Mouse (Mus musculus) layer of hippocampus, postnatal 25 days (tissue): ENCODE data around the gene Atxn2. TPM values are rescaled to one million over a fixed set of nuclear protein-coding genes. Genes with fewer than 3 reads are reported as not detected.
"Not testable (repeated sequence)": the region's sequence is repeated elsewhere in the genome, so short reads cannot be mapped to it uniquely, and the experiment has no call there.

Source experiments
- DNase-seq, 2 experiments: peaks; one replicate each; pipeline ENCODE4 v3.0.0; 2022; ENCODE audit warnings: mixed read lengths in 2 of 2, low spot score in 1 of 2; ENCODE audit errors: extremely low spot score in 1 of 2
- total RNA-seq, 2 experiments: library from RNA; stranded (reverse); gene quantifications; 2 replicates each; pipeline ENCODE4 v1.2.3; 2021

Atxn2 gene
- total RNA-seq, 2 experiments from 2014 or later = 197 to 244 TPM

- DNase-seq = no peak
These were observed 121.4 kb downstream of the Atxn2 start for GRCm38 (mm10) chr5:121832376-121833155.

GRCm38 (mm10) chr5:121833159-121833558, 122.0 kb downstream of the Atxn2 start:
- DNase-seq = no peak

GRCm38 (mm10) chr5:121833572-121834240, 122.6 kb downstream of the Atxn2 start:
- no peak for DNase-seq

- DNase-seq = no peak
These were observed 123.1 kb downstream of the Atxn2 start for GRCm38 (mm10) chr5:121834241-121834606.

GRCm38 (mm10) chr5:121834991-121835747, 124.0 kb downstream of the Atxn2 start:
- DNase-seq = no peak

- DNase-seq = peak in 1 of 2 experiments; percentile 41
These were observed 125.0 kb downstream of the Atxn2 start for GRCm38 (mm10) chr5:121835949-121836691.

GRCm38 (mm10) chr5:121836692-121837415, 125.7 kb downstream of the Atxn2 start:
- DNase-seq = peak; percentile 71 to 74

- DNase-seq = no peak
These were observed 126.6 kb downstream of the Atxn2 start, which contains the start of gene Sh2b3 for GRCm38 (mm10) chr5:121837441-121838340. Gene Sh2b3, minus strand, starts transcription at chr5:121837646.

GRCm38 (mm10) chr5:121838341-121839127, 127.4 kb downstream of the Atxn2 start:
- no peak for DNase-seq

- DNase-seq = no peak
These were observed 128.0 kb downstream of the Atxn2 start for GRCm38 (mm10) chr5:121839128-121839473.

- no peak for DNase-seq
These were observed 130.4 kb downstream of the Atxn2 start for GRCm38 (mm10) chr5:121841516-121841915.

GRCm38 (mm10) chr5:121841973-121842372, 130.8 kb downstream of the Atxn2 start:
- DNase-seq = no peak

GRCm38 (mm10) chr5:121842665-121843118, 131.6 kb downstream of the Atxn2 start:
- peak; percentile 91 to 92 for DNase-seq

- DNase-seq = no peak
These were observed 132.2 kb downstream of the Atxn2 start for GRCm38 (mm10) chr5:121843138-121843905.

- DNase-seq = no peak
These were observed 134.2 kb downstream of the Atxn2 start for GRCm38 (mm10) chr5:121845361-121845760.

- no peak for DNase-seq
These were observed 135.2 kb downstream of the Atxn2 start for GRCm38 (mm10) chr5:121846322-121846721.

- DNase-seq = not testable (repeated sequence)
These were observed 136.1 kb downstream of the Atxn2 start for GRCm38 (mm10) chr5:121847269-121847668.
